Mouse (Mus musculus) embryonic facial prominence, embryonic 11.5 days (tissue): ENCODE results near the gene Lama2. TPM values are rescaled to one million over a fixed set of nuclear protein-coding genes. Genes with fewer than 3 reads are reported as not detected.

Experiments
- ATAC-seq: fragments of 200-750 bp; cut with Nextera tagmentation; replicated peaks from 2 replicates; pipeline ENCODE4 v1.8.0; 2017; ENCODE audit warnings: low read depth; ENCODE audit not compliant: insufficient number of reproducible peaks, low FRiP score, low TSS enrichment
- DNase-seq: peaks from one replicate; pipeline ENCODE4 v3.0.0-alpha.2; 2015; ENCODE audit warnings: low spot score
- H3K27ac ChIP-seq: fragments of 300-500 bp; sonication (generic); replicated peaks from 2 replicates; pipeline ENCODE4 v1.5.1; 2014; ENCODE audit warnings: mild to moderate bottlenecking, low read depth, low read length, control low read depth
- H3K27me3 ChIP-seq: fragments of 300-500 bp; sonication (generic); 2 replicates; pipeline ENCODE4 v1.6.1; 2014; ENCODE audit warnings: mild to moderate bottlenecking, low read length, moderate library complexity, mixed read lengths; ENCODE audit not compliant: control insufficient read depth, insufficient read depth
- H3K36me3 ChIP-seq: fragments of 300-500 bp; sonication (generic); replicated peaks from 2 replicates; pipeline ENCODE4 v1.6.1; 2014; ENCODE audit warnings: low read depth, mild to moderate bottlenecking, low read length, moderate library complexity, mixed read lengths; ENCODE audit not compliant: control insufficient read depth, insufficient read depth
- H3K4me1 ChIP-seq: fragments of 300-500 bp; sonication (generic); 2 replicates; pipeline ENCODE4 v1.6.1; 2014; ENCODE audit warnings: low read length, mixed read lengths; ENCODE audit not compliant: control insufficient read depth, insufficient read depth
- H3K4me2 ChIP-seq: fragments of 300-500 bp; sonication (generic); 2 replicates; pipeline ENCODE4 v1.6.1; 2014; ENCODE audit warnings: low read depth, mild to moderate bottlenecking, control low read depth, low read length, moderate library complexity
- H3K4me3 ChIP-seq: fragments of 300-500 bp; sonication (generic); 2 replicates; pipeline ENCODE4 v1.5.1; 2014; ENCODE audit warnings: low read depth, low read length, control low read depth
- H3K9ac ChIP-seq: fragments of 300-500 bp; sonication (generic); replicated peaks from 2 replicates; pipeline ENCODE4 v1.6.1; 2014; ENCODE audit warnings: mild to moderate bottlenecking, control low read depth, low read length
- H3K9me3 ChIP-seq: fragments of 300-500 bp; sonication (generic); replicated peaks from 2 replicates; pipeline ENCODE4 v1.6.1; 2016; ENCODE audit warnings: mild to moderate bottlenecking, low read length, inconsistent platforms, mixed read lengths; ENCODE audit not compliant: control insufficient read depth
- WGBS: fragments of 180-500 bp; shearing (Covaris S2); extraction: QIAGEN DNeasy Blood & Tissue Kit; methylation state at CpG from one replicate; pipeline ENCODE4 v1.1.7; 2014; 5-methylcytosine and 5-hydroxymethylcytosine counted together
- polyA plus RNA-seq: library from polyadenylated mRNA; unstranded; fragments of >200 nt; fragmentation: Nextera tagmentation; extraction: Ambion mirVana; gene quantifications from 2 replicates; pipeline ENCODE4 v1.2.1, GENCODE M21; 2014

Gene Lama2
- polyA plus RNA-seq, 1 experiment from 2014 or later, result 12.1 TPM

DNA sequence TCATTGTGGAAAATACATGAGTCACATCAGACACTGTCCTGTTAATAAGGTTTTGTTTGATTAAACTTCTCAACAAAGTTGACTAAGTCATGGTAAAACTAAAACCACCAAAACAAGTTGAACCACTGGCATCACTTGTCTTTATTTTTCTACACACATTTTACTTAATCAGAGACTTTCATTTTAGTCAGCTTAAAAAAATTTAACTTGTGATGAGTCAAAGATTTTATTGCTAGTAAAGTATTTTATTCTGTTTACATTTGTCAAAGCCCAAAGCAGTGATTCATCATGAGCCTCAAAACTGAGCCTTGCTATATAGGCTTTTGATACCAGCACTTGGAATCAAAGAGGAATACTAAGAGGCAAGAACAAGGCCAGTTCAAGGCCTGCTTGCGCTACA, 369.8 kb downstream of the Lama2 start:
- H3K4me2 ChIP-seq, result no peak overlapping the region
- DNase-seq, result no peak
- no peaks in the 10 kb centered on the region for H3K4me1 ChIP-seq
- no peak overlapping the region for H3K4me3 ChIP-seq
- no peaks in the 10 kb centered on the region for H3K36me3 ChIP-seq
- no peak overlapping the region for H3K9ac ChIP-seq
- no peaks in the 10 kb centered on the region for H3K9me3 ChIP-seq
- no peaks in the 10 kb centered on the region for H3K27me3 ChIP-seq
- WGBS, result 86% methylated on average over 1 of the region's 1 CpGs
- no peak for ATAC-seq
- no peak overlapping the region for H3K27ac ChIP-seq

DNA sequence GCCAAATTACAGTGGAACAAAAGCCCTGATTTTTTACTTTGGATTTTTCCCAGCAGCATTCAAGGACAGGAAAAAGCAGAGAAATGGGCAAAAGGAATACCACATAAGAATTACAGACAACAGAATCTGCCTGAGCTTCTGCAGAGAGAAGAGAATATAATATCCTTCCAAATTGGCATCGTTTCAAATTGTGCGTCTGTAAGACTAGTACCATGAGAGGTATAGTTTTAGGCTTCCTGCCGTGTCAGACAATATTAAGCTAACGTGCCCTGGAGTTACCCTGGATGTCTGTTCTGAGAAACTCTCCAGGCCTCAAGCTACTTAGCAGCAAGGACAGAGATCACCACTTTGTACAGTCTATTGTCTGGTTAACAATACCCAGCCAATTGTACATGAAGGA, 384.8 kb downstream of the Lama2 start:
- no peaks in the 10 kb centered on the region for H3K9me3 ChIP-seq
- DNase-seq, result no peak
- H3K4me2 ChIP-seq, result no peak overlapping the region
- no peaks in the 10 kb centered on the region for H3K4me1 ChIP-seq
- no peaks in the 10 kb centered on the region for H3K36me3 ChIP-seq
- H3K27ac ChIP-seq, result no peak overlapping the region
- H3K9ac ChIP-seq, result no peak overlapping the region
- 61% methylated on average over 4 of the region's 4 CpGs for WGBS
- no peak for ATAC-seq
- H3K27me3 ChIP-seq, result no peaks in the 10 kb centered on the region
- H3K4me3 ChIP-seq, result no peak overlapping the region

DNA sequence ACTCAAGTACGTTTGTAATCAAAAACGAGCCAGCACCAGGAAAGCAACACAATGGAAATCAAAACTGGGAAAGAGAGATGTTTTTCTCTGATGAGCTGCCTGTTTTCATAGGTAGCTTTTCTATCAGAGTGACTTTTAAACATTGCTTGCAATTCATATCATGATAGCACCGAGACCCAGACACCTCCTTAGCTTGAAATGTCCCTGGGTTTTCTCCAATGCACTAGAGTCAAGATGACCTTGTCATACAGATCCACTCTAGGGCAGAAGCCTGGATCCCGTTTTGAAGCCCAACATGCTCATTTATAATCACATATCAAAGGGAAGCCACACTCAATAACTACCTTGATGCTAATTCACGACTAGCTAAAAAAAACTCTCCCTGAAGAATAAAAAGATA, 386.0 kb downstream of the Lama2 start:
- no peak overlapping the region for H3K27ac ChIP-seq
- 83% methylated on average over 5 of the region's 5 CpGs for WGBS
- H3K36me3 ChIP-seq, result no peaks in the 10 kb centered on the region
- H3K4me2 ChIP-seq, result no peak overlapping the region
- no peaks in the 10 kb centered on the region for H3K9me3 ChIP-seq
- no peak for DNase-seq
- no peak overlapping the region for H3K4me3 ChIP-seq
- no peak for ATAC-seq
- no peak overlapping the region for H3K9ac ChIP-seq
- no peaks in the 10 kb centered on the region for H3K27me3 ChIP-seq
- no peaks in the 10 kb centered on the region for H3K4me1 ChIP-seq

DNA sequence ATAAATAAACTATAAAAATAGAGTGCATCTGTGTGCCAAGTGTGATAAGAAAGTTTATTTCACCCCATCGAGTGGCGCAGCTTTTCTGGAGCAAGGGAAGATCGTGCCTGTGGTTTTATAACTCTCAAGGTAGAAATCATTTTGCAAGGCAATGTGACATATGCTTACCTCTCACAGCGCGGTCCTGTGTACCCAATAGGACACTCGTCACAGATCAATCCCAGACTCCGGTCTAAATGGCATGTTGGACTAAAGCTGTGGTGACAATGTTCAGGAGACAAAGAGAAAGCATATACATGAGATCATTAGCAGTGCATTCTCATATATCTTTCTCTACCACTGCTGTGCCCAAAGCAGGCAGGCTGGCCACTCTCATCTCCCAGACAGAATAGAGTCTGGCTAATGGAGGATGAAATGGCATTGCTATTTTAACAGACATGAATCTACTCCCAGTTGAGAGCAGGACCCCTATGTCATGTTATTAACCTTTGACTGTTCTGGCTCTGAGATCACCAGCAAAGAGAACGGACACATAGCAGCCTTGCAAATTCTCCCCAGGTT, 395.7 kb downstream of the Lama2 start:
- Histone ChIP-seq H3K27ac (no peak overlapping the region), H3K4me1 (no peaks in the 10 kb centered on the region), H3K4me3 (no peak overlapping the region), H3K9ac (no peak overlapping the region), H3K9me3 (no peaks in the 10 kb centered on the region), H3K27me3 (no peaks in the 10 kb centered on the region), H3K36me3 (no peaks in the 10 kb centered on the region), H3K4me2 (no peak overlapping the region)
- no peak for DNase-seq
- WGBS, result 84% methylated on average over 8 of the region's 8 CpGs
- no peak for ATAC-seq

DNA sequence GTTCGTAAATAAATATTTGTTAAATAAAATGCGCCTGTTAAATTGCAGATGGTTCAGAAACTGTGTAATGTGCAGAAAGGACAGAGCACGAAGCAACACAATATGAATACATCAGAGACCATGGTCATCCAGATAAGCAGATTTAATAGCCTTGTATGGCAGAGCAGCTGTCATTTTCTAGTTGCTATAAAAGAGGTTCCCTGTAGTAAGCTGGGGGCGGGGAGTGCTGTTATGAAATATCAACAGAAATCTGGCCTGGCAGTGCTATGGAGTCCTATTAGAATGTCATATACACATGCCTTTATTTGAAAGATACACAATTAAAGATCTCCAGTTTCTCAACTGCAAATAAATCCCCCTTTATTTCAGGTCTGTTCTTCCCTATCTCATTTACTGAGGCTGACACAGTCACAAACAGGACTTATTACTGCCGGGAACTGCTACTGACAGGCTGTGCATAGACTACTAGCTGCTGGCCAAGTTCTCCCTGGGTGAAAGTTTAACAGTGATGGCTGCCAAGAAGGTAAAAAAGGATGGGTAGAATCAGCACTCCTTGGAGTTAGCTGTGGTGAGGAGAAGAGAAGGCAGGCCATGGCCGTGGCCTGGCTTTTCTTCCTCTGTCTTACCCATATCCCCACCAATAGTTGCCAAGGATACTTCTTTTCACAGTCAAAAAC, 396.8 kb downstream of the Lama2 start:
- Histone ChIP-seq H3K36me3 (no peaks in the 10 kb centered on the region), H3K27me3 (no peaks in the 10 kb centered on the region), H3K27ac (no peak overlapping the region), H3K9ac (no peak overlapping the region), H3K9me3 (no peaks in the 10 kb centered on the region), H3K4me2 (no peak overlapping the region), H3K4me1 (no peaks in the 10 kb centered on the region), H3K4me3 (no peak overlapping the region)
- DNase-seq, result no peak
- WGBS, result 89% methylated on average over 6 of the region's 6 CpGs
- ATAC-seq, result no peak

DNA sequence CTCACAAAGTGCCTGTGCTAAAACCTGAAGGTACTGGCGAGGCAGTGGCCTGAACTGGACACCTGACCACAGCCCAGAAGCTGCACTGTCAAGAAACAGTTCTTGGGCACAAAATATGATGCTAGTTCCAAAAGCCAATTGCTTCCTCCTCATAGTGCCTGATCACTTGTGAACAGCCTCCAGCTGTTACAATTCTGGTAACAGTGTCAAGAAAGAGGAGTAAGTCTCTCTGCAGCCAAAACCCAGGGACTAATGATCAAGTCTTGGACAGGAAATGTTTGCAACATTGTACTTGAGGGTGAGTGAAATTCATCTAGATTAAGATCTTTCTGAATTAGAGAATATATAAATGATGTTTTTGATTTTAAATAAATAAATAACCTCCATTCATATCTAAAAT, 399.9 kb downstream of the Lama2 start:
- Histone ChIP-seq H3K4me1 (no peaks in the 10 kb centered on the region), H3K9me3 (no peaks in the 10 kb centered on the region), H3K4me2 (no peak overlapping the region), H3K36me3 (no peaks in the 10 kb centered on the region), H3K27me3 (no peaks in the 10 kb centered on the region), H3K27ac (no peak overlapping the region), H3K9ac (no peak overlapping the region), H3K4me3 (no peak overlapping the region)
- 60% methylated on average over 1 of the region's 1 CpGs for WGBS
- ATAC-seq (no peak), DNase-seq (no peak)

DNA sequence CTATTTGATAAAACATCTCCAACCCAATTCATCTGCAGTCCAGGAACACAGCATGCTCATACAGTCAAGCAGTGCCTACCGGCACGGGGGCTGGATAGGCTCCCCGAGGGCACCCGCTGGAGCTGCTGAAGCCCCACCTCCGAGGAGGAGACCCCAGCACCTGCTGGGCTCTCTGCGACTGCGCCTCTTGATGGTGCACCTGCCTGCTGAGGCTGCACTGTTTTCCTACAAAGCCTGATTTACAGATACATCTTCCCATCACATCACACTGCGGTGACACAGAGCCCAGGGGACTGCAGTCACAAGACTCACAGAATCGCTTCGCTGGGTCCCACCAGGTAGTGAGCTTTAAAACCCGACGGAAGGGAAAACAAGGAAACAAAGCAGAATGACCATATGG, 412.2 kb downstream of the Lama2 start:
- Histone ChIP-seq H3K27me3 (no peaks in the 10 kb centered on the region), H3K27ac (no peak overlapping the region), H3K9ac (no peak overlapping the region), H3K4me2 (no peak overlapping the region), H3K4me3 (no peak overlapping the region), H3K9me3 (no peaks in the 10 kb centered on the region), H3K4me1 (no peaks in the 10 kb centered on the region), H3K36me3 (no peaks in the 10 kb centered on the region)
- DNase-seq, result no peak
- WGBS, result 14% methylated on average over 12 of the region's 12 CpGs
- ATAC-seq, result no peak

DNA sequence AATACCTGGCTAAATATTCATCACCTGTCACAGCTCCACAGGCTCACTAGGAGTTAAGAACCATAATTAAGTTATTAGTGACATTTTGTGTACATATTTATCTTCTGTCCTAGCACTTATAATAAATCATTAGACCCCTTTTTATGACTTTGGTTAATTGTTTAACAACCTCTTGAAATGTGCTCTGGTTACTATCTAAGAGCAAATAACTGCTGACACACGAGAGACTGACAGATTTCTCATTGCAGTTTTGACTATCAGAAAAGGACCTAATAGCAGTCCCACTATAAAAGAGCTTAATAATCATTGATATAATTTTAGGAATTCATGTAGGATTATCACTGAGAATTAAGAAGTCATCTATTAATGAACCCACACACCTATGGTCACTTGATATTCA, 421.1 kb downstream of the Lama2 start:
- WGBS, result 70% methylated on average over 1 of the region's 1 CpGs
- no peak overlapping the region for H3K9ac ChIP-seq
- ATAC-seq, result no peak

More for the DNA sequence above, 421.1 kb downstream of the Lama2 start:
- Histone ChIP-seq H3K36me3 (no peaks in the 10 kb centered on the region), H3K4me1 (no peaks in the 10 kb centered on the region), H3K27ac (no peak overlapping the region), H3K27me3 (no peaks in the 10 kb centered on the region), H3K4me3 (no peak overlapping the region), H3K4me2 (no peak overlapping the region), H3K9me3 (no peaks in the 10 kb centered on the region)
- no peak for DNase-seq
